Mouse (Mus musculus) colon, adult 2 months (tissue): ENCODE measurements around the gene Dtnbp1. TPM values are rescaled to one million over a fixed set of nuclear protein-coding genes. Genes with fewer than 3 reads are reported as not detected.

Experiments
- polyA plus RNA-seq: library from polyadenylated mRNA; depleted of rRNA; stranded (reverse); fragments of >200 nt; gene quantifications from 2 replicates; pipeline ENCODE4 v1.2.3, GENCODE M21; 2012; rRNA removed

The Dtnbp1 gene
- polyA plus RNA-seq = 27.0 and 31.6 TPM in 2 replicates

DNA sequence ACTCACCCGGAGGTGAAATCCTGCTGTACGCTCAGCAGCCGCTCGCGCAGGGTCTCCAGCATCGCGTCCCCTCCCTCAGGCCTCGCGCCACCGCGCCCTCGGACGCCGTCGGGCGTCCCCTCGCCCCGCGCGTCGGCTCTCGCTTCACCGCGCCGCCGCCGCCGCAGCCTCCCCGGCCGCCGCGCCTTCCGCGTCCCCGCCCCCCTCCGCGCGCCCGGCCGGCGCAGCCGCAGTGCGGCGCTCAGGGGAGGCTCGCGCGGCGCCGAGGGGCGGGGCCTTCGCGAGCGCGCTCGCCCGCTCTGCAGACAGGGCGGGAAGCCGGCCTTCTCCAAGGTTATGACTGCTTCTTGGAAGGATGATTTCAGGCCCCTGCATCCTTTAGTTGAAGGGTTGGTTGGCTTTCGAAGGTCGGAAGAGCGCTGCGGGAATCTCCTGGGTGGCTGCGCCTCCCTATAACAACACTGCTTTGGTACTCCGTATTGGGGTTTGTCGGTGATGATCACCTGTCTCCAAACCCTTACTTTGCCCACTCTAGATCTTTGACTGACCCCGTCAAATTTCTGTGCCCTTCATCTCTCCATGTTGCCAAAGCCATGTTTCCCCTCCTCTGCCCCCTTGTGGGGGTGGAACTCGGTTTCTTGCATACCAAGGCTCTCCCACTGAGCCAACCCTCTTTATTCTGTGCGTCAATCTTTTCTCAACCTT is at the start of gene Dtnbp1:
Gene Dtnbp1, minus strand, starts transcription at position 237 of the 705 bp plus-strand sequence.

Other genes with a start within 250 kb of the Dtnbp1 start
- 0.10 and 0.24 TPM in 2 replicates for gene Gm9817, start 76.5 kb upstream of the Dtnbp1 start, polyA plus RNA-seq